Mouse (Mus musculus) liver, embryonic 16.5 days (tissue): ENCODE measurements around the gene Vip. TPM values are rescaled to one million over a fixed set of nuclear protein-coding genes. Genes with fewer than 3 reads are reported as not detected.
A peak's percentile ranks its signal among the peaks of the same experiment; 100 is the strongest.

Experiments used
- ATAC-seq: fragments of 200-750 bp; cut with Nextera tagmentation; 2 replicates; pipeline ENCODE4 v1.8.0; 2017; ENCODE audit warnings: low read depth, mild to moderate bottlenecking, moderate number of reproducible peaks, moderate library complexity
- H3K27ac ChIP-seq: fragments of 300-500 bp; sonication (generic); 2 replicates; pipeline ENCODE4 v1.5.1; 2014; ENCODE audit warnings: mild to moderate bottlenecking, low read length
- H3K27me3 ChIP-seq: fragments of 300-500 bp; sonication (generic); 2 replicates; pipeline ENCODE4 v1.6.1; 2014; ENCODE audit warnings: low read depth, low read length, mixed read lengths; ENCODE audit not compliant: control insufficient read depth, insufficient read depth
- H3K36me3 ChIP-seq: fragments of 300-500 bp; sonication (generic); 2 replicates; pipeline ENCODE4 v1.6.1; 2014; ENCODE audit warnings: mild to moderate bottlenecking; ENCODE audit not compliant: control insufficient read depth, insufficient read depth
- H3K4me1 ChIP-seq: fragments of 300-500 bp; sonication (generic); 2 replicates; pipeline ENCODE4 v1.6.1; 2014; ENCODE audit warnings: low read depth, low read length, mixed read lengths; ENCODE audit not compliant: control insufficient read depth
- H3K4me2 ChIP-seq: fragments of 300-500 bp; sonication (generic); 2 replicates; pipeline ENCODE4 v1.6.1; 2014; ENCODE audit warnings: low read depth, low read length, mixed read lengths
- H3K4me3 ChIP-seq: fragments of 300-500 bp; sonication (generic); 2 replicates; pipeline ENCODE4 v1.5.1; 2014; ENCODE audit warnings: low read depth, mild to moderate bottlenecking, low read length
- H3K9ac ChIP-seq: fragments of 300-500 bp; sonication (generic); 2 replicates; pipeline ENCODE4 v1.6.1; 2014; ENCODE audit warnings: low read depth, low read length
- H3K9me3 ChIP-seq: fragments of 300-500 bp; sonication (generic); replicated peaks from 2 replicates; pipeline ENCODE4 v1.6.1; 2016; ENCODE audit warnings: low read length; ENCODE audit not compliant: control insufficient read depth
- WGBS: fragments of 180-500 bp; shearing (Covaris S2); extraction: QIAGEN DNeasy Blood & Tissue Kit; methylation state at CpG from one replicate; pipeline ENCODE4 v1.1.7; 2014; ENCODE audit not compliant: insufficient replicate concordance; 5-methylcytosine and 5-hydroxymethylcytosine counted together
- polyA plus RNA-seq: library from polyadenylated mRNA; unstranded; fragments of >200 nt; fragmentation: Nextera tagmentation; extraction: Ambion mirVana; gene quantifications from 2 replicates; pipeline ENCODE4 v1.2.1, GENCODE M21; 2015

Vip gene
- polyA plus RNA-seq, 1 experiment from 2014 or later = 0.22 TPM

GRCm38 (mm10) chr10:5608874-5609273, 30.1 kb upstream of the Vip start:
- Histone ChIP-seq H3K4me2 (no peak overlapping the region), H3K27ac (no peak overlapping the region), H3K27me3 (no peaks in the 10 kb centered on the region), H3K4me3 (no peak overlapping the region), H3K9me3 (no peaks in the 10 kb centered on the region), H3K36me3 (no peaks in the 10 kb centered on the region), H3K9ac (no peak overlapping the region), H3K4me1 (no peaks in the 10 kb centered on the region)
- WGBS = 48% methylated on average over 3 of the region's 3 CpGs
- no peak for ATAC-seq

GRCm38 (mm10) chr10:5615186-5616040, 23.6 kb upstream of the Vip start:
- Histone ChIP-seq H3K4me3 (no peak overlapping the region), H3K27ac (no peak overlapping the region), H3K9me3 (no peaks in the 10 kb centered on the region), H3K9ac (no peak overlapping the region), H3K27me3 (no peaks in the 10 kb centered on the region), H3K4me1 (no peaks in the 10 kb centered on the region), H3K36me3 (no peaks in the 10 kb centered on the region), H3K4me2 (no peak overlapping the region)
- no peak for ATAC-seq
- 63% methylated on average over 13 of the region's 13 CpGs for WGBS

- ATAC-seq = no peak
- Histone ChIP-seq H3K27me3 (no peaks in the 10 kb centered on the region), H3K36me3 (no peaks in the 10 kb centered on the region), H3K9me3 (no peaks in the 10 kb centered on the region), H3K27ac (no peak overlapping the region), H3K4me1 (no peaks in the 10 kb centered on the region), H3K9ac (no peak overlapping the region), H3K4me3 (no peak overlapping the region), H3K4me2 (no peak overlapping the region)
- 64% methylated on average over 5 of the region's 5 CpGs for WGBS
Measured at GRCm38 (mm10) chr10:5626268-5626667, 12.8 kb upstream of the Vip start.

- Histone ChIP-seq H3K9me3 (no peaks in the 10 kb centered on the region), H3K27me3 (no peaks in the 10 kb centered on the region), H3K27ac (no peak overlapping the region), H3K4me1 (no peaks in the 10 kb centered on the region), H3K4me3 (no peak overlapping the region), H3K9ac (no peak overlapping the region), H3K36me3 (no peaks in the 10 kb centered on the region), H3K4me2 (no peak overlapping the region)
- 45% methylated on average over 4 of the region's 4 CpGs for WGBS
- no peak for ATAC-seq
Measured at GRCm38 (mm10) chr10:5633672-5634200, 5.3 kb upstream of the Vip start.

- 12% methylated on average over 1 of the region's 1 CpGs for WGBS
Measured at GRCm38 (mm10) chr10:5634336-5634735, 4.7 kb upstream of the Vip start.

GRCm38 (mm10) chr10:5637322-5637721, 1.7 kb upstream of the Vip start:
- no peaks in the 10 kb centered on the region for H3K36me3 ChIP-seq
- H3K27me3 ChIP-seq = no peaks in the 10 kb centered on the region
- no peak overlapping the region for H3K4me3 ChIP-seq
- WGBS = 46% methylated on average over 4 of the region's 4 CpGs
- H3K4me2 ChIP-seq = no peak overlapping the region
- no peak overlapping the region for H3K27ac ChIP-seq
- no peaks in the 10 kb centered on the region for H3K4me1 ChIP-seq
- H3K9me3 ChIP-seq = no peaks in the 10 kb centered on the region
- H3K9ac ChIP-seq = no peak overlapping the region
- ATAC-seq = no peak

More at GRCm38 (mm10) chr10:5634336-5634735, 4.7 kb upstream of the Vip start:
- H3K27me3 ChIP-seq = no peaks in the 10 kb centered on the region
- no peak overlapping the region for H3K27ac ChIP-seq
- H3K4me1 ChIP-seq = no peaks in the 10 kb centered on the region
- no peaks in the 10 kb centered on the region for H3K9me3 ChIP-seq
- no peak for ATAC-seq
- no peak overlapping the region for H3K9ac ChIP-seq
- no peak overlapping the region for H3K4me3 ChIP-seq
- H3K4me2 ChIP-seq = no peak overlapping the region
- H3K36me3 ChIP-seq = no peaks in the 10 kb centered on the region

- Histone ChIP-seq H3K9ac (no peak overlapping the region), H3K4me3 (no peak overlapping the region), H3K4me1 (peaks cover 3% of the 10 kb centered on the region; the same call in 1 of the 2 replicates), H3K9me3 (no peaks in the 10 kb centered on the region), H3K4me2 (no peak overlapping the region), H3K36me3 (no peaks in the 10 kb centered on the region), H3K27ac (no peak overlapping the region), H3K27me3 (no peaks in the 10 kb centered on the region)
- 28% methylated on average over 2 of the region's 2 CpGs for WGBS
- no peak for ATAC-seq
Measured at GRCm38 (mm10) chr10:5681275-5681674, 42.3 kb downstream of the Vip start.

GRCm38 (mm10) chr10:5685608-5686007, 46.6 kb downstream of the Vip start:
- Histone ChIP-seq H3K4me3 (no peak overlapping the region), H3K4me2 (peak overlapping the region; percentile 18; the same call in 1 of the 2 replicates), H3K36me3 (no peaks in the 10 kb centered on the region), H3K27me3 (no peaks in the 10 kb centered on the region), H3K9ac (no peak overlapping the region), H3K4me1 (peaks cover 3% of the 10 kb centered on the region; the same call in 1 of the 2 replicates), H3K27ac (no peak overlapping the region), H3K9me3 (no peaks in the 10 kb centered on the region)
- WGBS = 24% methylated on average over 6 of the region's 6 CpGs
- ATAC-seq = peak; percentile 82

- Histone ChIP-seq H3K27ac (no peak overlapping the region), H3K4me1 (no peaks in the 10 kb centered on the region), H3K27me3 (no peaks in the 10 kb centered on the region), H3K4me2 (no peak overlapping the region), H3K4me3 (no peak overlapping the region), H3K9me3 (no peaks in the 10 kb centered on the region), H3K36me3 (no peaks in the 10 kb centered on the region), H3K9ac (no peak overlapping the region)
- WGBS = 13% methylated on average over 1 of the region's 1 CpGs
- ATAC-seq = no peak
Measured at GRCm38 (mm10) chr10:5694351-5694750, 55.3 kb downstream of the Vip start.
